Mouse (Mus musculus): ENCODE measurements at regions not wholly inside any gene's neighbourhood (a gene's known extent, or its start where the extent isn't known, plus 50 kb on each side); places are given as distances from the start of the nearest gene placed in this dataset.

DNA sequence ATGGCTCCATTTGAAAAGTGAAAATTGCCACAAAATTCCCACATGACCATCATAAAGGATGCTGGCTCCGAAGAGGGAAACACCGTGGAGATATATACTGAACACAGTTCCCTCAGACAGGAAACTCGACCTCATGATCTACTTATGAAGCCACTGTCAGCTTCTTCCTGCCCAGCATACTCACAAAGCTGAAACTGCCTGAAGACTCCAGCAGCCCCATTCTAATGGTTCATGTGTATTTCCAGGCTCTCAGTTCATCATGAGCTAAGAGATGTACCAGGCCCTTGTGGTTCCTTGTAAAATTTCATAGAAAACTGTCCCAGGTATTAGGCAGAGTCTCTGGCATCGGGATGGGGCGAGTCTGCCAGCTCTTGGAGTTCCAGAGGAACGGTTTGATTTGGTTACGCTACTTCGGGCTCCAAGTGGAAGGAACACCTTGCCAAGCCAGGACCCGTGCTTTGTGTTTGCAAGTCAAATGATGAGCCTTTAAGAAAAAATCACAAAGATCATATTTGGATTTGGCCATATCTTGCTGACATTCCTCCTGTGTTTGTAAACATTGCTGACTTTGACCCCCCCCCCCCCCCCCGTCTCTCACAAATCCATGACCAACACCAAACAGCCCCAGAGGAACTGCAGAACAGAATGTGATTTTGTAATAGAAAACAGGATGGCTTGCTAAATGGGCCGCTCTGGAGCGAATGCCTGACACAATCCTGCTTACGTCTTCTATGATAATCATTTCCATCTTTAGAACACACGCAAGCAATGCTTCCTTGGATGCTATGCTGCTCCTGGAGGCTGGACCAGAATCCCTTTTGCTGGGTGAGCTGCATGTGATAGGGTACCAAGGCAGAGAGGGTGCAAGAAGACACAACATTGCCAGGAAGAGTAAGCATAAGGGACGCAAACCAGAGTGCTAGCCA lies 203.7 kb upstream of the Gm15217 start:
- no peak for TF ChIP-seq CTCF (IDR thresholded peaks at IDR 0.05; ENCODE audit: insufficient read depth, low read length)
- no peak for TF ChIP-seq POLR2A (IDR thresholded peaks at IDR 0.05; ENCODE audit: borderline replicate concordance, extremely low read depth, low read depth, low read length)
